Mouse (Mus musculus): ENCODE results near the gene Rap1gds1.

Gene Rap1gds1

GRCm38 (mm10) chr3:139048701-139049622 is 26.0 kb downstream of the Rap1gds1 start:
- in situ Hi-C loops (cut with MboI, MseI), result no loop called here

GRCm38 (mm10) chr3:139042433-139042854 is 32.6 kb downstream of the Rap1gds1 start:
- in situ Hi-C loops (cut with MboI, MseI), result no loop called here

GRCm38 (mm10) chr3:139041921-139042320 is 33.1 kb downstream of the Rap1gds1 start:
- in situ Hi-C loops (cut with MboI, MseI), result no loop called here

- in situ Hi-C loops (cut with MboI, MseI), result loop anchor here (10.0 kb wide), 1 partner anchor 1112 kb away; no protein-coding TSS in a partner anchor
Observed at GRCm38 (mm10) chr3:139037030-139037429, 38.0 kb downstream of the Rap1gds1 start.

GRCm38 (mm10) chr3:139033179-139033578 is 41.8 kb downstream of the Rap1gds1 start:
- in situ Hi-C loops (cut with MboI, MseI), result loop anchor here (10.0 kb wide), 1 partner anchor 1108 kb away; no protein-coding TSS in a partner anchor

GRCm38 (mm10) chr3:139030644-139031227 is 44.3 kb downstream of the Rap1gds1 start:
- in situ Hi-C loops (cut with MboI, MseI), result loop anchor here (10.0 kb wide), 1 partner anchor 1106 kb away; no protein-coding TSS in a partner anchor

- in situ Hi-C loops (cut with MboI, MseI), result no loop called here
Observed at GRCm38 (mm10) chr3:139025077-139025476, 49.9 kb downstream of the Rap1gds1 start.

GRCm38 (mm10) chr3:139023585-139023984 is 51.4 kb downstream of the Rap1gds1 start:
- in situ Hi-C loops (cut with MboI, MseI), result no loop called here

- in situ Hi-C loops (cut with MboI, MseI), result no loop called here
Observed at GRCm38 (mm10) chr3:139012352-139012751, 62.6 kb downstream of the Rap1gds1 start.

GRCm38 (mm10) chr3:139005669-139006068 is 69.3 kb downstream of the Rap1gds1 start:
- in situ Hi-C loops (cut with MboI, MseI), result no loop called here

GRCm38 (mm10) chr3:139002774-139003173 is 72.2 kb downstream of the Rap1gds1 start:
- in situ Hi-C loops (cut with MboI, MseI), result loop anchor here (5.0 kb wide), 1 partner anchor 60 kb away; no protein-coding TSS in a partner anchor

- in situ Hi-C loops (cut with MboI, MseI), result loop anchor here (5.0 kb wide), 1 partner anchor 62 kb away; no protein-coding TSS in a partner anchor
Observed at GRCm38 (mm10) chr3:139000071-139000867, 74.7 kb downstream of the Rap1gds1 start.

- in situ Hi-C loops (cut with MboI, MseI), result no loop called here
Observed at GRCm38 (mm10) chr3:138993473-138993872, 81.5 kb downstream of the Rap1gds1 start.

GRCm38 (mm10) chr3:138991367-138991766 is 83.6 kb downstream of the Rap1gds1 start:
- in situ Hi-C loops (cut with MboI, MseI), result no loop called here

GRCm38 (mm10) chr3:138989141-138989540 is 85.9 kb downstream of the Rap1gds1 start:
- in situ Hi-C loops (cut with MboI, MseI), result no loop called here

GRCm38 (mm10) chr3:138988004-138988403 is 87.0 kb downstream of the Rap1gds1 start:
- in situ Hi-C loops (cut with MboI, MseI), result no loop called here

GRCm38 (mm10) chr3:138982249-138982648 is 92.8 kb downstream of the Rap1gds1 start:
- in situ Hi-C loops (cut with MboI, MseI), result no loop called here

- in situ Hi-C loops (cut with MboI, MseI), result no loop called here
Observed at GRCm38 (mm10) chr3:138977413-138977812, 97.6 kb downstream of the Rap1gds1 start.

GRCm38 (mm10) chr3:138967627-138968026 is 107.4 kb downstream of the Rap1gds1 start:
- in situ Hi-C loops (cut with MboI, MseI), result no loop called here

- in situ Hi-C loops (cut with MboI, MseI), result no loop called here
Observed at GRCm38 (mm10) chr3:138958527-138958926, 116.5 kb downstream of the Rap1gds1 start.

GRCm38 (mm10) chr3:138955220-138955619 is 119.8 kb downstream of the Rap1gds1 start:
- in situ Hi-C loops (cut with MboI, MseI), result no loop called here

GRCm38 (mm10) chr3:138949081-138949480 is 125.9 kb downstream of the Rap1gds1 start:
- in situ Hi-C loops (cut with MboI, MseI), result no loop called here

Measured in T-helper 1 cell (primary cell).